Mouse (Mus musculus) midbrain, embryonic 15.5 days (tissue): ENCODE measurements around the gene Zcchc24. TPM values are rescaled to one million over a fixed set of nuclear protein-coding genes. Genes with fewer than 3 reads are reported as not detected.

Source experiments
- ATAC-seq: fragments of 200-750 bp; cut with Nextera tagmentation; replicated peaks from 2 replicates; pipeline ENCODE4 v1.8.0; 2017; ENCODE audit warnings: moderate TSS enrichment
- H3K27ac ChIP-seq: fragments of 300-500 bp; sonication (generic); 2 replicates; pipeline ENCODE4 v1.5.1; 2015; ENCODE audit warnings: mild to moderate bottlenecking, inconsistent platforms
- H3K27me3 ChIP-seq: fragments of 300-500 bp; sonication (generic); replicated peaks from 2 replicates; pipeline ENCODE4 v1.6.1; 2015; ENCODE audit warnings: inconsistent platforms
- H3K36me3 ChIP-seq: fragments of 300-500 bp; sonication (generic); replicated peaks from 2 replicates; pipeline ENCODE4 v1.6.1; 2015; ENCODE audit warnings: inconsistent platforms
- H3K4me1 ChIP-seq: fragments of 300-500 bp; sonication (generic); 2 replicates; pipeline ENCODE4 v1.6.1; 2015; ENCODE audit warnings: inconsistent platforms
- H3K4me2 ChIP-seq: fragments of 300-500 bp; sonication (generic); 2 replicates; pipeline ENCODE4 v1.6.1; 2015; ENCODE audit warnings: inconsistent platforms, mild to moderate bottlenecking, moderate library complexity
- H3K4me3 ChIP-seq: fragments of 300-500 bp; sonication (generic); 2 replicates; pipeline ENCODE4 v1.5.1; 2015; ENCODE audit warnings: mild to moderate bottlenecking, inconsistent platforms
- H3K9ac ChIP-seq: fragments of 300-500 bp; sonication (generic); 2 replicates; pipeline ENCODE4 v1.6.1; 2015; ENCODE audit warnings: mild to moderate bottlenecking, inconsistent platforms
- H3K9me3 ChIP-seq: fragments of 300-500 bp; sonication (generic); 2 replicates; pipeline ENCODE4 v1.6.1; 2016; ENCODE audit warnings: inconsistent platforms
- WGBS: fragments of 180-500 bp; shearing (Covaris S2); methylation state at CpG from one replicate; pipeline ENCODE4 v1.1.7; 2015; ENCODE audit warnings: mixed read lengths; 5-methylcytosine and 5-hydroxymethylcytosine counted together
- polyA plus RNA-seq: library from polyadenylated mRNA; unstranded; fragments of >200 nt; fragmentation: Nextera tagmentation; extraction: Ambion mirVana; gene quantifications from 2 replicates; pipeline ENCODE4 v1.2.1, GENCODE M21; 2015

Gene Zcchc24
- polyA plus RNA-seq, 1 experiment from 2014 or later, result 12.3 TPM

GRCm38 (mm10) chr14:25741840-25742367 is 26.9 kb downstream of the Zcchc24 start:
- no peak overlapping the region for H3K4me3 ChIP-seq
- 0 out of 2 replicates have a peak, but pooled peaks cover 5% of the 10 kb centered on the region for H3K4me1 ChIP-seq
- no peak overlapping the region for H3K9ac ChIP-seq
- no peaks in the 10 kb centered on the region for H3K9me3 ChIP-seq
- ATAC-seq, result no peak
- 60% methylated on average over 5 of the region's 5 CpGs for WGBS
- H3K27me3 ChIP-seq, result no peaks in the 10 kb centered on the region
- no peak overlapping the region for H3K4me2 ChIP-seq
- H3K36me3 ChIP-seq, result no peaks in the 10 kb centered on the region
- H3K27ac ChIP-seq, result no peak overlapping the region

GRCm38 (mm10) chr14:25741211-25741610 is 27.6 kb downstream of the Zcchc24 start:
- no peak overlapping the region for H3K27ac ChIP-seq
- H3K27me3 ChIP-seq, result no peaks in the 10 kb centered on the region
- no peak for ATAC-seq
- H3K9ac ChIP-seq, result no peak overlapping the region
- H3K9me3 ChIP-seq, result no peaks in the 10 kb centered on the region
- H3K4me3 ChIP-seq, result no peak overlapping the region
- 75% methylated on average over 3 of the region's 3 CpGs for WGBS
- no peaks in the 10 kb centered on the region for H3K36me3 ChIP-seq
- no peak overlapping the region for H3K4me2 ChIP-seq
- 0 out of 2 replicates have a peak, but pooled peaks cover 5% of the 10 kb centered on the region for H3K4me1 ChIP-seq

- no peak for ATAC-seq
- no peaks in the 10 kb centered on the region for H3K27me3 ChIP-seq
- H3K9me3 ChIP-seq, result no peaks in the 10 kb centered on the region
- 72% methylated on average over 4 of the region's 4 CpGs for WGBS
- H3K36me3 ChIP-seq, result no peaks in the 10 kb centered on the region
- no peak overlapping the region for H3K27ac ChIP-seq
- no peak overlapping the region for H3K9ac ChIP-seq
- H3K4me2 ChIP-seq, result no peak overlapping the region
- H3K4me3 ChIP-seq, result no peak overlapping the region
- 0 out of 2 replicates have a peak, but pooled peaks cover 5% of the 10 kb centered on the region for H3K4me1 ChIP-seq
These were observed 28.8 kb downstream of the Zcchc24 start for GRCm38 (mm10) chr14:25739957-25740565.

GRCm38 (mm10) chr14:25738591-25739001 is 30.2 kb downstream of the Zcchc24 start:
- 65% methylated on average over 14 of the region's 14 CpGs for WGBS
- no peaks in the 10 kb centered on the region for H3K36me3 ChIP-seq
- no peak overlapping the region for H3K9ac ChIP-seq
- ATAC-seq, result no peak
- no peaks in the 10 kb centered on the region for H3K9me3 ChIP-seq
- no peaks in the 10 kb centered on the region for H3K27me3 ChIP-seq
- no peak overlapping the region for H3K27ac ChIP-seq
- peaks cover 14% of the 10 kb centered on the region for H3K4me1 ChIP-seq
- no peak overlapping the region for H3K4me2 ChIP-seq
- H3K4me3 ChIP-seq, result no peak overlapping the region

GRCm38 (mm10) chr14:25736589-25736988 is 32.2 kb downstream of the Zcchc24 start:
- no peak overlapping the region for H3K4me3 ChIP-seq
- H3K9me3 ChIP-seq, result no peaks in the 10 kb centered on the region
- H3K4me2 ChIP-seq, result no peak overlapping the region
- no peak overlapping the region for H3K27ac ChIP-seq
- H3K9ac ChIP-seq, result no peak overlapping the region
- WGBS, result 52% methylated on average over 6 of the region's 6 CpGs
- no peak for ATAC-seq
- H3K36me3 ChIP-seq, result no peaks in the 10 kb centered on the region
- peaks cover 14% of the 10 kb centered on the region for H3K4me1 ChIP-seq
- no peaks in the 10 kb centered on the region for H3K27me3 ChIP-seq

GRCm38 (mm10) chr14:25736140-25736539 is 32.7 kb downstream of the Zcchc24 start:
- no peak overlapping the region for H3K9ac ChIP-seq
- H3K4me3 ChIP-seq, result no peak overlapping the region
- H3K9me3 ChIP-seq, result no peaks in the 10 kb centered on the region
- H3K4me1 ChIP-seq, result peaks cover 14% of the 10 kb centered on the region
- no peak overlapping the region for H3K27ac ChIP-seq
- H3K36me3 ChIP-seq, result no peaks in the 10 kb centered on the region
- ATAC-seq, result no peak
- no peaks in the 10 kb centered on the region for H3K27me3 ChIP-seq
- 84% methylated on average over 3 of the region's 3 CpGs for WGBS
- no peak overlapping the region for H3K4me2 ChIP-seq

GRCm38 (mm10) chr14:25734736-25735716 is 33.8 kb downstream of the Zcchc24 start:
- H3K4me1 ChIP-seq, result peaks cover 14% of the 10 kb centered on the region
- H3K4me2 ChIP-seq, result no peak overlapping the region
- H3K9me3 ChIP-seq, result no peaks in the 10 kb centered on the region
- H3K27me3 ChIP-seq, result no peaks in the 10 kb centered on the region
- H3K27ac ChIP-seq, result peak overlapping the region; percentile 3; the same call in 1 of the 2 replicates
- no peak overlapping the region for H3K9ac ChIP-seq
- ATAC-seq, result peak; percentile 79
- no peak overlapping the region for H3K4me3 ChIP-seq
- no peaks in the 10 kb centered on the region for H3K36me3 ChIP-seq
- 40% methylated on average over 17 of the region's 17 CpGs for WGBS

GRCm38 (mm10) chr14:25727149-25727510 is 41.7 kb downstream of the Zcchc24 start:
- Histone ChIP-seq H3K27me3 (no peaks in the 10 kb centered on the region), H3K27ac (no peak overlapping the region), H3K36me3 (no peaks in the 10 kb centered on the region), H3K4me3 (no peak overlapping the region), H3K9me3 (no peaks in the 10 kb centered on the region), H3K4me2 (no peak overlapping the region), H3K9ac (no peak overlapping the region), H3K4me1 (peaks cover 10% of the 10 kb centered on the region; the same call in 1 of the 2 replicates)
- ATAC-seq, result no peak
- WGBS, result 87% methylated on average over 5 of the region's 5 CpGs

- 58% methylated on average over 20 of the region's 20 CpGs for WGBS
- H3K9me3 ChIP-seq, result no peaks in the 10 kb centered on the region
- no peak overlapping the region for H3K27ac ChIP-seq
- no peak overlapping the region for H3K4me3 ChIP-seq
- H3K4me1 ChIP-seq, result peaks cover 13% of the 10 kb centered on the region; the same call in 1 of the 2 replicates
- H3K4me2 ChIP-seq, result no peak overlapping the region
- no peaks in the 10 kb centered on the region for H3K27me3 ChIP-seq
- no peak for ATAC-seq
- H3K36me3 ChIP-seq, result no peaks in the 10 kb centered on the region
- H3K9ac ChIP-seq, result no peak overlapping the region
These were observed 42.4 kb downstream of the Zcchc24 start for GRCm38 (mm10) chr14:25726226-25727148.

- Histone ChIP-seq H3K27me3 (no peaks in the 10 kb centered on the region), H3K4me1 (peaks cover 13% of the 10 kb centered on the region; the same call in 1 of the 2 replicates), H3K36me3 (no peaks in the 10 kb centered on the region), H3K27ac (no peak overlapping the region), H3K4me2 (no peak overlapping the region), H3K9me3 (no peaks in the 10 kb centered on the region), H3K9ac (no peak overlapping the region), H3K4me3 (no peak overlapping the region)
- no peak for ATAC-seq
- 40% methylated on average over 4 of the region's 4 CpGs for WGBS
These were observed 43.1 kb downstream of the Zcchc24 start for GRCm38 (mm10) chr14:25725690-25726089.

GRCm38 (mm10) chr14:25725032-25725497 is 43.8 kb downstream of the Zcchc24 start:
- Histone ChIP-seq H3K36me3 (no peaks in the 10 kb centered on the region), H3K4me1 (peaks cover 13% of the 10 kb centered on the region; the same call in 1 of the 2 replicates), H3K9ac (no peak overlapping the region), H3K9me3 (no peaks in the 10 kb centered on the region), H3K4me3 (no peak overlapping the region), H3K27ac (no peak overlapping the region), H3K4me2 (no peak overlapping the region), H3K27me3 (no peaks in the 10 kb centered on the region)
- ATAC-seq, result no peak
- 79% methylated on average over 9 of the region's 11 CpGs for WGBS
